Mouse (Mus musculus) kidney, postnatal 14 days (tissue): ENCODE measurements around the gene Tspear.
A peak's percentile ranks its signal among the peaks of the same experiment; 100 is the strongest.

ENCODE experiments used
- DNase-seq: peaks from one replicate; pipeline ENCODE4 v3.0.0; 2022; ENCODE audit warnings: mixed read lengths

Tspear gene

DNA sequence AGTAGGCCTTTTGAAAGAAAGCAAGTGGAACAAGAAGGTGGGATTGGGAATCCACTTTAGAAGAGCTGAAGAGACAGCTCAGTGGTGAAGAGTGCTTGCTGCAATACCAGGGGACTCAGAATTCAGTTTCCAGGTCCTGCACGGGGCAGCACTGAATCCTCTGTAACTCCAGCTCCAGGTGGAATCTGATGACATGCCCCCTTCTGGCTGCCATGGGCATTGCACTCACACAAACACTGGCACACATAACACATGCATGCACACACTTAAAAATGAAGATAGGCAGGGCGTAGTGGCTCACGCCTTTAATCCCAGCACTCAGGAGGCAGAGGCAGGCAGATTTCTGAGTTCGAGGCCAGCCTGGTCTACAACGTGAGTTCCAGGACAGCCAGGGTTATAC is 196.2 kb downstream of the Tspear start:
- DNase-seq = no peak

- DNase-seq = no peak
Measured at GRCm38 (mm10) chr10:77886007-77886747, 199.8 kb downstream of the Tspear start.

DNA sequence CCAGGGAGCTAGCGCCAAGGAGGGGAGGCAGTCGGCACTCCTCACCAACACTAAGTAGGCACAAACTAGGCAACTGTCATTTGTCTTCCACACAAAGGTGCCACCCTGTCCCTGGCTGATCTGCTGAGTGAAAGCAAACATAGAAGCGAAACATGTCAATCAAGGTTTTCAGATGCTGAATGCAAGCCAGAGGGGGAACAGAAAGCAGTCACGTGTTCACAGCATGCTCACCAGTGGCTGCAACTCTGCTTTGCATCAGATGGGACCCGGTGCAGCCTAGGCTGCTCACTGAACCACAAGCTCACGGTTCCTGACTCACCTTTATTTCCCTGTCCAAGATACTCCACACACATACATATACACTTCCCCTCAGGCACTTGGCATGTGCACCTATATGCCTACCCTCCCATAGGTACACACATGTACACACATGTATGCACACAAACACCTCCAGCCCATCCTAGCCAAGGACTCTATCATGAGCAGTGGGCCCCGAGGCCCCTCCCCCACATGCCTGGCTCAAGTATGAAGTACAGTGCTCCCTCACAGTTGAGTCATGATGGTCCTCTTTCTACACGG is 204.7 kb downstream of the Tspear start:
- no peak for DNase-seq

GRCm38 (mm10) chr10:77895562-77895961 is 209.2 kb downstream of the Tspear start:
- DNase-seq = no peak

- DNase-seq = no peak
Measured at GRCm38 (mm10) chr10:77900126-77900525, 213.8 kb downstream of the Tspear start.

GRCm38 (mm10) chr10:77900903-77901818 is 214.8 kb downstream of the Tspear start:
- DNase-seq = no peak

DNA sequence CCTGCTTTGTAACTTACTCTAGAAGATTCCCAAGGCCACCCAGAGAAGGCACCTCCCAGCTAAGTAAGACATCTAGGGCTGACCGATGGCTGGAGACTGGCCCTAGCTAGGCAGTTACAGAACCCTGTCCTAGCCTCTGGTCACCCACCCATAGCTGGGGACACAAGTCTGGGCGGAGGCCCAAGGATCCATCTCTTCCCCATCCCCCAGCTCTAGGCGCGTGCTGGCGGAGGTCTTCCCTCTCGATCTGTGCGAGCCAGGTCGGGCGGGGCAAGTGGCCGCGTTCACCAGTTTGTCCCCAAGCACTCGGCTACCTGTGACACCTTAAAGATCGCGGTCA is 215.5 kb downstream of the Tspear start:
- DNase-seq = peak; percentile 41

DNA sequence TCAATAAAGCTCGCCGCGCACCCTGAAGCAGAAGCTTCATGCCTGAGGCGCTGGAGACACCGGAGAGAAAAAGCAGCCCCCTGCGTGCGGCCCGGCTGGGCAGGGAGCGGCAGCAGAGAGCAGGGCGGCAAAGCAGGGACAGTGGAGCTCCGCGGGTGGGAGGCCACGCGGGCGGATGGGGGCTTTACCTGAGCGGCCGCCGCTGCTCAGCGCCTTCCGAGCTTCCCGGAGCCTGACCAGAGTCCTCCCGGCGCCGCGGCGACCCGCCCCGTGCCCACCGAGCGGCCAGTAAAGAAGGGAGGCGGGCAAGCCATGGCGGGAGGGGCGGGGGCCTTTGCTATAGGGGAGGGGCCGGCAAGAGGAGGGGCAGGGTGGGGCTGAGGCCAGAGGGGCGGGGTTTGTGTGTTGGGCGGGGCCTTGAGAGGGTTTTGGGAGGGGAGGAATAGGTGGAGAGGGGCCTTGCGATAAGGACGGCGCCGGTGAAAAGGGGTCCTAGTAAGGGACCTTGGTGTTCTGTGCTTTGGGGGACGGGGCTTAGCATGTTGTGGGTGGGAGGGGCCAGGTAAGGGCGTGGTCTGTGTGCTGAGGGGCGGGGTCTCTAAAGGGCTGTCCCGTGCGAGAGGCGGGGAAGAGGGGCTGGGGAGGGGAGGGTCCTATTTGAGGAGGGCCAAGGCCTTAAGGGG is 216.0 kb downstream of the Tspear start, which contains the start of gene Lrrc3:
TSS of gene Lrrc3 (minus strand) at position 326 of the 683 bp plus-strand sequence.
- peak; percentile 75 for DNase-seq

DNA sequence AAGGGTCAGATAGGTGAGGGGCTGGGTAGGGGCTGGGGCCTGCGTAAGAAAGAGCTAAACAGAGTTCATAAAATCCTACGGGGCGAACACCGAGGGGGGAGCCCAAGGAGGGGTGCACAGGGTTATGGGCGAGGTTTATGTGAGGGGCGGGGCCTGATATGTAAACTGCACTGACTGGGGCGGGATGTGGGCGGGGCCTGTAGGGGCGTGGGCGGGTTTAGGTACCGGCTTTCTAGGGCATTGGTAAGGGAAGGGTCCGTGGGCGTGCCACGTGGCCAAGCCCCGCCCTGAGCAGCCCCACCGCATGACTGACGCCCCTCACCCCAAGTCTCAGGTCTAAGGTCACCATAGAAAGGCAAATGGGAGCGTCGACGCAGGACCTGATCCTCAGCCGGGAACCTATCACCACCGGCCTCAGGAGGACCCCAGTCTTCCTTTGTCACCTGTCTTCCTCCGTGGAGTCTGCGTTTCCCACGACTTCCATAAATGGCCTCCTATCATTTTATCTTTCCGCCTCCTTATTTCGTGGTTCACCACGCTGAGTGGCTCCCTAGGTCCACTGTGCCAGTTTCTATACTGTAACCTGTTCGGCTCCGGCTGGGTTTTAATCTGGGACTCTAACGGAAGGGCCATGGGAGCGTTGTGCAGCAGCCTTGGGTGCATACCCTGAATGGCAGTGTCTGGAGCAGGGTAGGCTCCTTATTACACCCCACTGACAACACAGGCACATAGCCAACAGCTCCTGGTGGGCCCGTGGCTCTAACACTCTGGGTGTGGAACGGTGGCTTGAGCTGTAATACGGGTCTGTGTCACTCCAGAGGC is 216.7 kb downstream of the Tspear start:
- peak; percentile 56 for DNase-seq

DNA sequence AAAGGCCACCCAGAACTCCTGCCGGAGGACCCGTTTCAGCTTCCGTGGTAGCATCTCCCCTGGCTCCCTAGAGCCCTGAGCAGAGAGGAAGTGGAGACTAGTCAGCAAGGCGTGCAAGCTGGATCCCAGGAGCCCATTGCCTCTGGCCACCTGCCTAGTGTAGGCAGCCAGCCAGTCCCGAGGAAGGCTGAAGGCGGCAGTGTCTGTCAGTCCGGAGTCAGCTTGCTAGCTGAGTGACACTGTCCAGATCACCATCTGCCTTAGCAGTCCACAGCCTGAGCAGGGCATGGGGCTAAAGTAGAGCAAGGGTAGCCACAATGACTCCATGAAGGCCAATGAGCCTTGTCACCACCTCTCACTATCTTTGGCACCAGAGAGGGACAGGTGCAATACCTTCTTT is 226.2 kb downstream of the Tspear start:
- DNase-seq = no peak

- DNase-seq = no peak
Measured at GRCm38 (mm10) chr10:77913292-77913691, 226.9 kb downstream of the Tspear start.

GRCm38 (mm10) chr10:77916636-77917335 is 230.4 kb downstream of the Tspear start:
- peak; percentile 48 for DNase-seq

- no peak for DNase-seq
Measured at GRCm38 (mm10) chr10:77921009-77921408, 234.6 kb downstream of the Tspear start.

- no peak for DNase-seq
Measured at GRCm38 (mm10) chr10:77922681-77923080, 236.3 kb downstream of the Tspear start.

GRCm38 (mm10) chr10:77926140-77926539 is 239.8 kb downstream of the Tspear start:
- DNase-seq = peak; percentile 39

DNA sequence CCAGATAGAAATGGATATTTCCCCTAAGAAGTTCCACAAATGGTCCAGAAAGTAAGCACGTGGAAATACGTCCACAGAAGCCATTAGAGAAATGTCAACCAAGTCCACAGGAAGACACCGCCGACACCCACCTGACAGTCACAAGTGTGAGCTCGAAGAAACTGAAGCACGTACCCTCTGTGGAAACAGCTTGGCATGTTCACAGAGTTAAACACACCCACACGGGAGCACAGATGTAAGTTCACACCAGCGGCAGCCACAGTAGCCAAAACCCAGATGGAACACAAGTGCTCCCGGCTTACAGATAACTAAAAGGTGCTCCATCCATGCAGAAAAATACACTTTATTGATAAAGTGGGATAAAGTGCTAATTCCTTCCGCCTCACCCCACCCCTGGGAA is 241.0 kb downstream of the Tspear start:
- no peak for DNase-seq
